Mouse (Mus musculus) bone marrow macrophage, adult 2 months (primary cell): ENCODE data around the gene Gm21994. TPM values are rescaled to one million over a fixed set of nuclear protein-coding genes. Genes with fewer than 3 reads are reported as not detected.
"Not testable (repeated sequence)": the region's sequence is repeated elsewhere in the genome, so short reads cannot be mapped to it uniquely, and the experiment has no call there.

Experiments
- H3K27ac ChIP-seq: 2 replicates; pipeline ENCODE4 v1.5.1; 2012; ENCODE audit warnings: low read depth, low read length; ENCODE audit not compliant: insufficient read depth
- H3K4me1 ChIP-seq: 2 replicates; pipeline ENCODE4 v1.6.1; 2012; ENCODE audit warnings: low read length; ENCODE audit not compliant: control insufficient read depth, insufficient read depth
- H3K4me3 ChIP-seq: 2 replicates; pipeline ENCODE4 v1.5.1; 2012; ENCODE audit warnings: mild to moderate bottlenecking, low read length, moderate library complexity; ENCODE audit not compliant: insufficient read depth
- CTCF ChIP-seq: IDR thresholded peaks from 2 replicates; pipeline ENCODE4 v1.5.1; 2012; ENCODE audit warnings: low read depth, mild to moderate bottlenecking, low read length, moderate library complexity
- POLR2A ChIP-seq: IDR thresholded peaks from 2 replicates; pipeline ENCODE4 v1.6.1; 2012; ENCODE audit warnings: mild to moderate bottlenecking, low read depth, low read length, borderline replicate concordance
- polyA plus RNA-seq: library from polyadenylated mRNA; stranded (reverse); fragments of >200 nt; gene quantifications from 2 replicates; pipeline ENCODE4 v1.2.4, GENCODE M21; 2012; ENCODE audit not compliant: missing spikeins, insufficient read depth, insufficient read length

Gm21994 gene
- polyA plus RNA-seq, result 1.4 and 2.7 TPM in 2 replicates

- H3K4me3 ChIP-seq, H3K4me1 ChIP-seq, H3K27ac ChIP-seq: not testable (repeated sequence)
Observed at GRCm38 (mm10) chr2:150255491-150255890, at the start of gene Gm21994. Gene Gm21994 (minus strand): TSS chr2:150255591.

- no peaks in the 10 kb centered on the region for H3K4me1 ChIP-seq
- no peak for TF ChIP-seq CTCF
- TF ChIP-seq POLR2A, result no peak
- no peak overlapping the region for H3K4me3 ChIP-seq
- H3K27ac ChIP-seq, result no peak overlapping the region
Observed at GRCm38 (mm10) chr2:150299096-150299495, 43.7 kb upstream of the Gm21994 start.

GRCm38 (mm10) chr2:150293669-150294068, 38.3 kb upstream of the Gm21994 start:
- no peak overlapping the region for H3K27ac ChIP-seq
- H3K4me3 ChIP-seq, result no peak overlapping the region
- TF ChIP-seq POLR2A (no peak), CTCF (no peak)
- no peaks in the 10 kb centered on the region for H3K4me1 ChIP-seq

- H3K4me3 ChIP-seq, H3K27ac ChIP-seq, H3K4me1 ChIP-seq: not testable (repeated sequence)
Observed at GRCm38 (mm10) chr2:150257291-150257690, 1.9 kb upstream of the Gm21994 start, which contains the start of gene Gm14124. Gene Gm14124 (plus strand): TSS chr2:150257517.

GRCm38 (mm10) chr2:150256861-150257260, 1.5 kb upstream of the Gm21994 start:
- H3K27ac ChIP-seq, H3K4me1 ChIP-seq, H3K4me3 ChIP-seq: not testable (repeated sequence)

- Histone ChIP-seq H3K27ac (no peak overlapping the region), H3K4me3 (no peak overlapping the region), H3K4me1 (no peaks in the 10 kb centered on the region)
- no peak for TF ChIP-seq POLR2A
- TF ChIP-seq CTCF, result no peak
Observed at GRCm38 (mm10) chr2:150243211-150243610, 12.2 kb downstream of the Gm21994 start.

- H3K4me1 ChIP-seq, H3K27ac ChIP-seq, H3K4me3 ChIP-seq: not testable (repeated sequence)
Observed at GRCm38 (mm10) chr2:150223263-150223662, 32.1 kb downstream of the Gm21994 start.

- peak overlapping the region; percentile 64 for H3K4me3 ChIP-seq
- H3K27ac ChIP-seq, H3K4me1 ChIP-seq: not testable (repeated sequence)
Observed at GRCm38 (mm10) chr2:150218363-150218725, 37.0 kb downstream of the Gm21994 start.

GRCm38 (mm10) chr2:150217600-150218362, 37.6 kb downstream of the Gm21994 start, which contains the start of gene Zfp937:
Gene Zfp937 (plus strand): TSS chr2:150218073.
- not testable (repeated sequence) for H3K27ac ChIP-seq, H3K4me1 ChIP-seq
- H3K4me3 ChIP-seq, result peak within 1 kb of the TSS; percentile 64

Other genes with a start within 250 kb of the Gm21994 start
- gene Zfp120, start 118.9 kb downstream of the Gm21994 start, polyA plus RNA-seq, result 21.0 and 21.5 TPM in 2 replicates
- gene Gm10770, start 75.9 kb downstream of the Gm21994 start, polyA plus RNA-seq, result not detected in 2 replicates
- gene Gm14139, start 73.8 kb downstream of the Gm21994 start, polyA plus RNA-seq, result not detected in 2 replicates
- 1.5 and 1.9 TPM in 2 replicates for gene Zfp937, start 37.5 kb downstream of the Gm21994 start, polyA plus RNA-seq
- gene Gm14124, start 1.9 kb upstream of the Gm21994 start, polyA plus RNA-seq, result not detected in 2 replicates
- 2.4 TPM in 1 of 2 replicates, not detected in the other for gene Gm10130, start 68.1 kb upstream of the Gm21994 start, polyA plus RNA-seq
- 1.2 and 1.8 TPM in 2 replicates for gene 3300002I08Rik, start 107.2 kb upstream of the Gm21994 start, polyA plus RNA-seq
- gene Zfp442, start 195.9 kb upstream of the Gm21994 start, polyA plus RNA-seq, result 1.5 and 3.1 TPM in 2 replicates
- gene Zfp345, start 229.5 kb upstream of the Gm21994 start, polyA plus RNA-seq, result not detected in 2 replicates